Mouse (Mus musculus) brain, embryonic 14.5 days (tissue): ENCODE data around the gene Hsd17b2.

Experiments
- CTCF ChIP-seq: fragments of 200-500 bp; IDR thresholded peaks from 2 replicates; pipeline ENCODE4 v1.5.1; 2012; ENCODE audit warnings: inconsistent platforms, mild to moderate bottlenecking, moderate library complexity, borderline replicate concordance; ENCODE audit not compliant: insufficient read depth, insufficient read length; ENCODE audit errors: extremely low read depth
- POLR2A ChIP-seq: fragments of 200-500 bp; IDR thresholded peaks from 2 replicates; pipeline ENCODE4 v1.6.1; 2012; ENCODE audit warnings: mild to moderate bottlenecking, inconsistent platforms, borderline replicate concordance; ENCODE audit not compliant: poor library complexity, insufficient read depth, insufficient read length, severe bottlenecking; ENCODE audit errors: extremely low read depth

- TF ChIP-seq CTCF (no peak), POLR2A (no peak)
These were observed 96.4 kb downstream of the Hsd17b2 start for GRCm38 (mm10) chr8:117798066-117798465.
